Mouse (Mus musculus): ENCODE results near the gene Ncoa1. TPM values are rescaled to one million over a fixed set of nuclear protein-coding genes. Genes with fewer than 3 reads are reported as not detected.

Ncoa1 gene
- total RNA-seq (2014; rRNA removed; ENCODE audit: low replicate concordance) (15.6 and 32.3 TPM in 2 replicates), polyA plus RNA-seq (2015; fragmentation: Nextera tagmentation; extraction: Ambion mirVana) (7.3 and 7.8 TPM in 2 replicates)

DNA sequence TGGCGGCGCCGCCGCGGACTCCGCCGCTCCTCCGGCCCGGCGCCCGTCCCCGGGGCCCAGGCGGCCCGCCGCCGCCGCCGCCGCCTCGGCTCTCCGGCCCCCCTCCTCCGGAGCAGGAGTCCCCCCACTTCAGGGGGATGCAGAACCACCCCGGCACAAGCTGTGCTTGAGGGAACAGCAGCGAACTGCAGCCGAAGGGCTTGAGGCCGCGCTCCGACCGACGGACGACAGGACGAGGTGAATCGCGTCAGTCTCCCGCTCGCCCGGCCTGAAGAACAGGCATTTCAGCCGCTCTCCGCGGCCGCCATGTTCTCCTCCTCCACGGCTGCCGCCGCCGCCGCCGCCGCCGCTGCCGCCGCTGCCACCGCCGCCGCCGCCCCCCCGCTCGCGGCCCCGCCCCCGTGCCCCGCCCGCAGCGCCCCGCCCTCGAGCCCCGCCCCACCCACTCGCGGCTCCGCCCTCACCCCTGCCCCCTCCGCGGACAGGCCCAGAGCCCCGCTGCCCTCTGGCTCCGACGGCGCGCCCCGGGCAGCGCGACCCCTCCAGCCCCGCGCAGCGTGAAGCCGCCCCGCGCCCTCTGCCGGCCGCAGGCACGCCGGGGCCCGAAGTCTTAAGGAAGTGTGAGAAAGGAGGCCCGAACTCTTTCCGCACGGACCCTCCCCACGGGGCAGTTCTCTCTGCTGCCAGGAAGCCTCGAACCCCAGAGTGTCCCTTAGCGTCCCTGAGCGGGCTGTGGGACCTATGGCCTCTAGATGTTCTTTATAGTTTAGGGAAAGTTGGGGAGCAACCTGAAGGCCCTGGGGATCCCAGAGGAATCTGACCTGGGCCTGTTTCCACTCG is at the start of gene Ncoa1:
Gene Ncoa1, minus strand, starts transcription at position 351 of the 840 bp plus-strand sequence.
- TF ChIP-seq CTCF (IDR thresholded peaks at IDR 0.05; ENCODE audit: low read depth) (peak; percentile 30), EP300 (IDR thresholded peaks at IDR 0.05; ENCODE audit: low read depth) (no peak)
- Histone ChIP-seq H3K4me3 (ENCODE audit: low read depth, low read length) (peak within 1 kb of the TSS; percentile 93), H3K27ac (ENCODE audit: low read depth) (peak within 1 kb of the TSS; percentile 98), H3K9ac (replicated peaks; ENCODE audit: low read depth, low read length) (peak within 1 kb of the TSS; percentile 99), H3K9me3 (replicated peaks; ENCODE audit: control insufficient read depth, low read length) (no peaks in the 10 kb centered on the region), H3K4me1 (ENCODE audit: control insufficient read depth, insufficient read depth) (peaks cover 19% of the 10 kb centered on the region), H3K4me2 (ENCODE audit: low read depth, low read length) (peak within 1 kb of the TSS; percentile 80), H3K36me3 (replicated peaks; ENCODE audit: control insufficient read depth, insufficient read depth, low read length) (no peaks in the 10 kb centered on the region), H3K27me3 (ENCODE audit: control insufficient read depth, insufficient read depth, low read length) (no peaks in the 10 kb centered on the region)
- WGBS = 1% methylated on average over 58 of the region's 98 CpGs
- peak; percentile 55 for DNase-seq (ENCODE audit: low spot score)
- ATAC-seq (ENCODE audit: insufficient read depth, low read depth) = peak; percentile 85

DNA sequence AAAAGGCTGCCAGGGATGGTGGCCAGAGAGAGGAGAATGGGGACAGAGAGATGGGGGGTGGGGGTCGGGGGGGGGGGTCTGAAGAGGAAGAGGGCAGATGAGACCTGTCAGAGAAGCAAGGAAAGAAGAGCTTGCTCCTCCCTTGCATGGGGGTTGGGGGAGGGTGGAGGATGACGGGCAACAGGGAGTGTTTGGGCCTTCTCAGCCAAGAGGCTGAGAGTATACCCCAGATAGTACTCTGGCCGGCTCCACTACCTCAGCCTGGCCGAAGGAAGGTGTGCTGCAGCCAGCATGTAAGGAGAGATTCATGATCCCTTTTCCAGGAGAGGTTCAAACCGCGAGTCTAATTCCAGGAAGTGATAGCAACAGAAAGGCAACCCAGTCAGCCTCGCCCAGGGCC is 47.6 kb upstream of the Ncoa1 start:
- Histone ChIP-seq H3K9ac (replicated peaks; ENCODE audit: low read depth, low read length) (no peak overlapping the region), H3K9me3 (replicated peaks; ENCODE audit: control insufficient read depth, low read length) (no peaks in the 10 kb centered on the region), H3K36me3 (replicated peaks; ENCODE audit: control insufficient read depth, insufficient read depth, low read length) (no peaks in the 10 kb centered on the region), H3K27me3 (ENCODE audit: control insufficient read depth, insufficient read depth, low read length) (no peaks in the 10 kb centered on the region), H3K27ac (ENCODE audit: low read depth) (no peak overlapping the region), H3K4me3 (ENCODE audit: low read depth, low read length) (no peak overlapping the region), H3K4me1 (ENCODE audit: control insufficient read depth, insufficient read depth) (peaks cover 10% of the 10 kb centered on the region; the same call in 1 of the 2 replicates), H3K4me2 (ENCODE audit: low read depth, low read length) (no peak overlapping the region)
- DNase-seq (ENCODE audit: low spot score) (no peak), ATAC-seq (ENCODE audit: insufficient read depth, low read depth) (no peak)
- WGBS = 40% methylated on average over 7 of the region's 7 CpGs
- TF ChIP-seq EP300 (IDR thresholded peaks at IDR 0.05; ENCODE audit: low read depth) (no peak), CTCF (IDR thresholded peaks at IDR 0.05; ENCODE audit: low read depth) (no peak)

DNA sequence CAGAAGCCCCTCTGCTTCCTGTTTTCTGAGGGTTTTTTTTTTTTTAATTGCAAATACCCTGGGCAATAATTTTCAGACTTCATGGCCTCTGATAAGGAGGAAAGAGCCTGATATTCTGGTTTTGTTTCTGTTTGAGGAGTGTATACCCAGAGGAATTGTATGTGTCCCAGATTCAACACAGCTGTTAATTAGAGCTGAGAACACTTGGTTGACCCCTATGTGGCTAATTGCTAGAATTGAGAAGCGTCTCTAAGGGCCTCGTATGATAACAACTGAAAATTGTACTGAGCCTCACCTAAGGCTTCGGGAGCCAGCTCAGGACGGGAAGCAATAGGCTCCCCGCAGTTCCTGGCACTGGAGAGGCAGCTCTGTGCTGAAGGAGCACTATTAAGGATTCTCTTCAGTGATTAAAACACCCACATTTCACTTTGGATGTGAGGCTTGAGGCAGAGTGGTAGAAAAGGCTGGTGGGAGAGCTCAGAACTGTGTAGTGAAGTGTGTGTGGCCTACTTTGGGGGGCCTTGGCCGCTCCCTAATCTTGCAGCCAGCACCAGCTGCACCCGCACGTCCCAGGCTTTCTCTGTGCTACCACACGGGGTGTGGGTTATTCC is 46.8 kb upstream of the Ncoa1 start:
- Histone ChIP-seq H3K4me1 (ENCODE audit: control insufficient read depth, insufficient read depth) (peaks cover 10% of the 10 kb centered on the region; the same call in 1 of the 2 replicates), H3K27ac (ENCODE audit: low read depth) (no peak overlapping the region), H3K4me3 (ENCODE audit: low read depth, low read length) (0 out of 2 replicates have a peak overlapping the region, but pooled peaks have one; percentile 3), H3K9ac (replicated peaks; ENCODE audit: low read depth, low read length) (no peak overlapping the region), H3K9me3 (replicated peaks; ENCODE audit: control insufficient read depth, low read length) (no peaks in the 10 kb centered on the region), H3K4me2 (ENCODE audit: low read depth, low read length) (peak overlapping the region; percentile 42), H3K36me3 (replicated peaks; ENCODE audit: control insufficient read depth, insufficient read depth, low read length) (no peaks in the 10 kb centered on the region), H3K27me3 (ENCODE audit: control insufficient read depth, insufficient read depth, low read length) (no peaks in the 10 kb centered on the region)
- ATAC-seq (ENCODE audit: insufficient read depth, low read depth) = no peak
- no peak for DNase-seq (ENCODE audit: low spot score)
- 62% methylated on average over 9 of the region's 9 CpGs for WGBS
- TF ChIP-seq CTCF (IDR thresholded peaks at IDR 0.05; ENCODE audit: low read depth) (no peak), EP300 (IDR thresholded peaks at IDR 0.05; ENCODE audit: low read depth) (no peak)

DNA sequence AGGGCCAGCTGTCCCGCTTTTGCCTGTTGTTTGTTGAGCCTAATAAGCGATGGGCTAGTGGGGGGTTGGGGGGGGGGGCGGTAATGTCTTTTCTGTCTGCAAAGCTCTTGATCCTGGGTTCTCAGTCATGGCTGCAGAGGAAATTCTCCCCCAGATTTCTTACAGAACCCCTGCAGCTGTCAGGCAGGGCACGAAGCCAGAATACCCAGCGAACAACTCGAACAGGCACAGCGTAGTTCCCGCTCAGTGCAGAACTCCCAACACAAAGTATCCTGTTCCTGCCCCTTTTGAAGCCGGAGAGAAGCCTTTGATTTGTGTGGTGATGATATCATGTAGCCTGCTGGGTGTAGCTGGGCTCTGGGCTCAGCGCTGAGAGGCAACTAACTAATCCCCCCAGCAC is 46.2 kb upstream of the Ncoa1 start:
- Histone ChIP-seq H3K4me1 (ENCODE audit: control insufficient read depth, insufficient read depth) (peaks cover 10% of the 10 kb centered on the region; the same call in 1 of the 2 replicates), H3K4me3 (ENCODE audit: low read depth, low read length) (peak overlapping the region; percentile 3; the same call in 1 of the 2 replicates), H3K9ac (replicated peaks; ENCODE audit: low read depth, low read length) (no peak overlapping the region), H3K4me2 (ENCODE audit: low read depth, low read length) (peak overlapping the region; percentile 42), H3K27me3 (ENCODE audit: control insufficient read depth, insufficient read depth, low read length) (no peaks in the 10 kb centered on the region), H3K36me3 (replicated peaks; ENCODE audit: control insufficient read depth, insufficient read depth, low read length) (no peaks in the 10 kb centered on the region), H3K27ac (ENCODE audit: low read depth) (no peak overlapping the region), H3K9me3 (replicated peaks; ENCODE audit: control insufficient read depth, low read length) (no peaks in the 10 kb centered on the region)
- WGBS = 7% methylated on average over 10 of the region's 10 CpGs
- TF ChIP-seq CTCF (IDR thresholded peaks at IDR 0.05; ENCODE audit: low read depth) (no peak), EP300 (IDR thresholded peaks at IDR 0.05; ENCODE audit: low read depth) (no peak)
- ATAC-seq (ENCODE audit: insufficient read depth, low read depth) = peak; percentile 51
- peak; percentile 53 for DNase-seq (ENCODE audit: low spot score)

DNA sequence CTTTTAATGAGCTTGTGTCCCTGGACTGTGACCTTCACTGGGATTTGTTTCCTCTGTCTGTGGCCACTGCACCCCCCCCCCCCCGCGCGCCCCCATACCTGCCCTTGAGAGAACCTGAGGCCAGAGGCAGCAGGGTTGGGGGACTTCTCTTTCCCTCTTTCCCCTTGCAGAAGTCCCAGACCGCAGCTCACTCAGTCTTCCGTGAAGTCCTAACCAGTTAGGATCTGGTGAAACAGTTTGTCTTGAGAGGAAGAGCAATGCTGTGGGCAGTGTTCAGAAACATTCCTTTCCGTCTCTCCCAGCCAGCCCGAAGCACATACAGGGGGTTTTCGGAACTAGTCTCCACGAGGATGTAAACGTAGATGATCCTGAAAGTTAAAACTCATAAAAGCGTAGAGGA is 42.0 kb upstream of the Ncoa1 start:
- DNase-seq (ENCODE audit: low spot score) (no peak), ATAC-seq (ENCODE audit: insufficient read depth, low read depth) (no peak)
- no peak overlapping the region for H3K4me2 ChIP-seq (ENCODE audit: low read depth, low read length)
- peaks cover 8% of the 10 kb centered on the region; the same call in 1 of the 2 replicates for H3K4me1 ChIP-seq (ENCODE audit: control insufficient read depth, insufficient read depth)
- no peaks in the 10 kb centered on the region for H3K9me3 ChIP-seq (replicated peaks; ENCODE audit: control insufficient read depth, low read length)
- no peak overlapping the region for H3K4me3 ChIP-seq (ENCODE audit: low read depth, low read length)
- WGBS = 79% methylated on average over 11 of the region's 11 CpGs
- H3K27ac ChIP-seq (ENCODE audit: low read depth) = no peak overlapping the region
- no peaks in the 10 kb centered on the region for H3K36me3 ChIP-seq (replicated peaks; ENCODE audit: control insufficient read depth, insufficient read depth, low read length)
- no peak overlapping the region for H3K9ac ChIP-seq (replicated peaks; ENCODE audit: low read depth, low read length)
- no peak for TF ChIP-seq EP300 (IDR thresholded peaks at IDR 0.05; ENCODE audit: low read depth)
- no peak for TF ChIP-seq CTCF (IDR thresholded peaks at IDR 0.05; ENCODE audit: low read depth)
- H3K27me3 ChIP-seq (ENCODE audit: control insufficient read depth, insufficient read depth, low read length) = no peaks in the 10 kb centered on the region
